Mouse (Mus musculus) megakaryocyte, embryonic 14.5 days (primary cell): ENCODE results near the gene Smg6. TPM values are rescaled to one million over a fixed set of nuclear protein-coding genes. Genes with fewer than 3 reads are reported as not detected.

Experiments
- H3K27me3 ChIP-seq: replicated peaks from 2 replicates; pipeline ENCODE3; 2012; ENCODE audit warnings: inconsistent platforms
- H3K36me3 ChIP-seq: replicated peaks from 2 replicates; pipeline ENCODE3; 2012; ENCODE audit warnings: low read length, inconsistent platforms, mixed read lengths
- H3K4me1 ChIP-seq: 2 replicates; pipeline ENCODE4 v1.6.1; 2012; ENCODE audit warnings: inconsistent platforms
- H3K4me3 ChIP-seq: replicated peaks from 2 replicates; pipeline ENCODE3; 2012; ENCODE audit warnings: moderate library complexity, mild to moderate bottlenecking, inconsistent platforms
- H3K9me3 ChIP-seq: 2 replicates; pipeline ENCODE4 v1.6.1; 2012; ENCODE audit warnings: inconsistent platforms
- FLI1 ChIP-seq: IDR thresholded peaks from 2 replicates; pipeline ENCODE4 v1.6.1; 2012; ENCODE audit warnings: low read length, inconsistent platforms, mixed read lengths
- GATA1 ChIP-seq: IDR thresholded peaks from 3 replicates; pipeline ENCODE4 v1.6.1; 2012; ENCODE audit warnings: mixed read lengths, low read length, inconsistent platforms, borderline replicate concordance
- polyA plus RNA-seq: library from polyadenylated mRNA; stranded (reverse); fragments of >175 nt; gene quantifications from 2 replicates; pipeline ENCODE4 v1.2.3, GENCODE M21; 2012; ENCODE audit warnings: low replicate concordance; ENCODE audit not compliant: insufficient read depth

Smg6 gene
- polyA plus RNA-seq, 1 experiment, result 35.3 TPM

- TF ChIP-seq FLI1 (no peak), GATA1 (no peak)
- peak overlapping the region; percentile 53 for H3K4me3 ChIP-seq
- H3K27me3 ChIP-seq, result no peaks in the 10 kb centered on the region
- no peaks in the 10 kb centered on the region for H3K9me3 ChIP-seq
- peaks cover 40% of the 10 kb centered on the region for H3K4me1 ChIP-seq
- peaks cover 28% of the 10 kb centered on the region for H3K36me3 ChIP-seq
Observed at GRCm38 (mm10) chr11:75013764-75014695, 88.4 kb downstream of the Smg6 start.

GRCm38 (mm10) chr11:75014816-75015215, 89.2 kb downstream of the Smg6 start:
- Histone ChIP-seq H3K36me3 (peaks cover 30% of the 10 kb centered on the region), H3K27me3 (no peaks in the 10 kb centered on the region), H3K4me1 (peaks cover 40% of the 10 kb centered on the region), H3K9me3 (no peaks in the 10 kb centered on the region), H3K4me3 (no peak overlapping the region)
- TF ChIP-seq GATA1 (no peak), FLI1 (no peak)

- Histone ChIP-seq H3K4me3 (peak overlapping the region; percentile 26), H3K27me3 (no peaks in the 10 kb centered on the region), H3K4me1 (peaks cover 40% of the 10 kb centered on the region), H3K36me3 (peaks cover 32% of the 10 kb centered on the region), H3K9me3 (no peaks in the 10 kb centered on the region)
- TF ChIP-seq FLI1, result no peak
- no peak for TF ChIP-seq GATA1
Observed at GRCm38 (mm10) chr11:75015453-75015871, 89.8 kb downstream of the Smg6 start.

- Histone ChIP-seq H3K4me1 (peaks cover 40% of the 10 kb centered on the region), H3K27me3 (no peaks in the 10 kb centered on the region), H3K4me3 (no peak overlapping the region), H3K9me3 (no peaks in the 10 kb centered on the region), H3K36me3 (peaks cover 32% of the 10 kb centered on the region)
- TF ChIP-seq GATA1, result no peak
- no peak for TF ChIP-seq FLI1
Observed at GRCm38 (mm10) chr11:75016309-75016860, 90.8 kb downstream of the Smg6 start.

- no peak for TF ChIP-seq FLI1
- TF ChIP-seq GATA1, result no peak
- Histone ChIP-seq H3K4me1 (peaks cover 32% of the 10 kb centered on the region), H3K27me3 (no peaks in the 10 kb centered on the region), H3K36me3 (peaks cover 32% of the 10 kb centered on the region), H3K4me3 (no peak overlapping the region), H3K9me3 (no peaks in the 10 kb centered on the region)
Observed at GRCm38 (mm10) chr11:75017831-75018230, 92.2 kb downstream of the Smg6 start.

- TF ChIP-seq FLI1, result no peak
- H3K4me3 ChIP-seq, result no peak overlapping the region
- H3K27me3 ChIP-seq, result no peaks in the 10 kb centered on the region
- H3K4me1 ChIP-seq, result peaks cover 13% of the 10 kb centered on the region
- H3K36me3 ChIP-seq, result peaks cover 6% of the 10 kb centered on the region
- H3K9me3 ChIP-seq, result no peaks in the 10 kb centered on the region
Observed at GRCm38 (mm10) chr11:75026977-75027376, 101.4 kb downstream of the Smg6 start.

- H3K4me1 ChIP-seq, result peaks cover 18% of the 10 kb centered on the region
- peaks cover 6% of the 10 kb centered on the region for H3K36me3 ChIP-seq
- TF ChIP-seq GATA1 (no peak), FLI1 (no peak)
- H3K9me3 ChIP-seq, result no peaks in the 10 kb centered on the region
- H3K4me3 ChIP-seq, result no peak overlapping the region
- H3K27me3 ChIP-seq, result no peaks in the 10 kb centered on the region
Observed at GRCm38 (mm10) chr11:75027616-75028015, 102.0 kb downstream of the Smg6 start.

GRCm38 (mm10) chr11:75031251-75031650, 105.6 kb downstream of the Smg6 start:
- Histone ChIP-seq H3K4me3 (no peak overlapping the region), H3K4me1 (peaks cover 32% of the 10 kb centered on the region), H3K27me3 (no peaks in the 10 kb centered on the region), H3K9me3 (no peaks in the 10 kb centered on the region), H3K36me3 (peaks cover 23% of the 10 kb centered on the region)
- TF ChIP-seq GATA1 (no peak), FLI1 (no peak)

- no peaks in the 10 kb centered on the region for H3K27me3 ChIP-seq
- H3K36me3 ChIP-seq, result peaks cover 27% of the 10 kb centered on the region
- H3K9me3 ChIP-seq, result no peaks in the 10 kb centered on the region
- TF ChIP-seq GATA1 (no peak), FLI1 (no peak)
- H3K4me3 ChIP-seq, result no peak overlapping the region
- H3K4me1 ChIP-seq, result peaks cover 31% of the 10 kb centered on the region
Observed at GRCm38 (mm10) chr11:75032946-75033345, 107.3 kb downstream of the Smg6 start.

GRCm38 (mm10) chr11:75033581-75034067, 108.0 kb downstream of the Smg6 start:
- Histone ChIP-seq H3K27me3 (no peaks in the 10 kb centered on the region), H3K4me1 (peaks cover 31% of the 10 kb centered on the region), H3K4me3 (no peak overlapping the region), H3K9me3 (no peaks in the 10 kb centered on the region), H3K36me3 (peaks cover 30% of the 10 kb centered on the region)
- TF ChIP-seq FLI1, result no peak
- no peak for TF ChIP-seq GATA1
